Mouse (Mus musculus): Measurements from ENCODE around the gene Hjurp.

Gene Hjurp

GRCm38 (mm10) chr1:88277098-88277817 is at the start of gene Hjurp, which contains the start of gene Trpm8:
Gene Hjurp, minus strand, starts transcription at chr1:88277633.
Gene Trpm8, plus strand, starts transcription at chr1:88277661.
- peak; percentile 100 for DNase-seq (ENCODE audit: low spot score)

GRCm38 (mm10) chr1:88323101-88323500 is 45.7 kb upstream of the Hjurp start:
- no peak for DNase-seq (ENCODE audit: low spot score)

GRCm38 (mm10) chr1:88322146-88322545 is 44.7 kb upstream of the Hjurp start:
- DNase-seq (ENCODE audit: low spot score): no peak

- no peak for DNase-seq (ENCODE audit: low spot score)
Measured at GRCm38 (mm10) chr1:88320821-88321395, 43.5 kb upstream of the Hjurp start.

- peak; percentile 69 for DNase-seq (ENCODE audit: low spot score)
Measured at GRCm38 (mm10) chr1:88318531-88319060, 41.2 kb upstream of the Hjurp start.

GRCm38 (mm10) chr1:88317279-88317678 is 39.8 kb upstream of the Hjurp start:
- DNase-seq (ENCODE audit: low spot score): no peak

- no peak for DNase-seq (ENCODE audit: low spot score)
Measured at GRCm38 (mm10) chr1:88310349-88310748, 32.9 kb upstream of the Hjurp start.

GRCm38 (mm10) chr1:88309905-88310304 is 32.5 kb upstream of the Hjurp start:
- no peak for DNase-seq (ENCODE audit: low spot score)

- DNase-seq (ENCODE audit: low spot score): no peak
Measured at GRCm38 (mm10) chr1:88309020-88309419, 31.6 kb upstream of the Hjurp start.

GRCm38 (mm10) chr1:88307180-88307579 is 29.7 kb upstream of the Hjurp start:
- no peak for DNase-seq (ENCODE audit: low spot score)

GRCm38 (mm10) chr1:88306543-88306942 is 29.1 kb upstream of the Hjurp start:
- DNase-seq (ENCODE audit: low spot score): no peak

- DNase-seq (ENCODE audit: low spot score): no peak
Measured at GRCm38 (mm10) chr1:88305018-88305795, 27.8 kb upstream of the Hjurp start.

- DNase-seq (ENCODE audit: low spot score): no peak
Measured at GRCm38 (mm10) chr1:88304261-88304985, 27.0 kb upstream of the Hjurp start.

- no peak for DNase-seq (ENCODE audit: low spot score)
Measured at GRCm38 (mm10) chr1:88303762-88304161, 26.3 kb upstream of the Hjurp start.

- DNase-seq (ENCODE audit: low spot score): no peak
Measured at GRCm38 (mm10) chr1:88302057-88302740, 24.8 kb upstream of the Hjurp start.

GRCm38 (mm10) chr1:88301121-88302014 is 23.9 kb upstream of the Hjurp start:
- no peak for DNase-seq (ENCODE audit: low spot score)

GRCm38 (mm10) chr1:88300301-88301050 is 23.0 kb upstream of the Hjurp start:
- no peak for DNase-seq (ENCODE audit: low spot score)

GRCm38 (mm10) chr1:88299529-88299945 is 22.1 kb upstream of the Hjurp start:
- DNase-seq (ENCODE audit: low spot score): no peak

- no peak for DNase-seq (ENCODE audit: low spot score)
Measured at GRCm38 (mm10) chr1:88298686-88299528, 21.5 kb upstream of the Hjurp start.
